Mouse (Mus musculus) midbrain, embryonic 14.5 days (tissue): ENCODE data around the gene Dab2ip. TPM values are rescaled to one million over a fixed set of nuclear protein-coding genes. Genes with fewer than 3 reads are reported as not detected.

ENCODE experiments used
- ATAC-seq: fragments of 200-750 bp; cut with Nextera tagmentation; 2 replicates; pipeline ENCODE4 v1.8.0; 2017; ENCODE audit warnings: moderate number of reproducible peaks, moderate library complexity; ENCODE audit not compliant: low FRiP score, low TSS enrichment
- DNase-seq: peaks from one replicate; pipeline ENCODE4 v3.0.0-alpha.2; 2015
- H3K27ac ChIP-seq: fragments of 300-500 bp; sonication (generic); replicated peaks from 2 replicates; pipeline ENCODE4 v1.5.1; 2014; ENCODE audit warnings: mild to moderate bottlenecking, low read depth, low read length, moderate library complexity
- H3K27me3 ChIP-seq: fragments of 300-500 bp; sonication (generic); 2 replicates; pipeline ENCODE4 v1.6.1; 2014; ENCODE audit warnings: low read length, control low read depth, mixed read lengths; ENCODE audit not compliant: control insufficient read depth, insufficient read depth
- H3K36me3 ChIP-seq: fragments of 300-500 bp; sonication (generic); 2 replicates; pipeline ENCODE4 v1.6.1; 2014; ENCODE audit warnings: low read length, control low read depth; ENCODE audit not compliant: control insufficient read depth, insufficient read depth
- H3K4me1 ChIP-seq: fragments of 300-500 bp; sonication (generic); 2 replicates; pipeline ENCODE4 v1.6.1; 2014; ENCODE audit warnings: mild to moderate bottlenecking, antibody characterized with exemption, low read length, control low read depth; ENCODE audit not compliant: control insufficient read depth, insufficient read depth
- H3K4me2 ChIP-seq: fragments of 300-500 bp; sonication (generic); 2 replicates; pipeline ENCODE4 v1.6.1; 2014; ENCODE audit warnings: mild to moderate bottlenecking, low read length, moderate library complexity
- H3K4me3 ChIP-seq: fragments of 300-500 bp; sonication (generic); replicated peaks from 2 replicates; pipeline ENCODE4 v1.5.1; 2014; ENCODE audit warnings: low read depth, low read length
- H3K9ac ChIP-seq: fragments of 300-500 bp; sonication (generic); replicated peaks from 2 replicates; pipeline ENCODE4 v1.6.1; 2014; ENCODE audit warnings: mild to moderate bottlenecking, low read length, moderate library complexity
- H3K9me3 ChIP-seq: fragments of 300-500 bp; sonication (generic); 2 replicates; pipeline ENCODE4 v1.6.1; 2016; ENCODE audit warnings: low read length, control low read depth, mixed read lengths; ENCODE audit not compliant: control insufficient read depth
- WGBS: fragments of 180-500 bp; shearing (Covaris S2); extraction: QIAGEN DNeasy Blood & Tissue Kit; methylation state at CpG from one replicate; pipeline ENCODE4 v1.1.7; 2014; 5-methylcytosine and 5-hydroxymethylcytosine counted together
- polyA plus RNA-seq: library from polyadenylated mRNA; unstranded; fragments of >200 nt; fragmentation: Nextera tagmentation; extraction: Ambion mirVana; gene quantifications from 2 replicates; pipeline ENCODE4 v1.2.1, GENCODE M21; 2014

The Dab2ip gene
- polyA plus RNA-seq, 1 experiment from 2014 or later: 46.4 TPM

GRCm38 (mm10) chr2:35584011-35584410 lies 25.9 kb downstream of the Dab2ip start:
- Histone ChIP-seq H3K27ac (no peak overlapping the region), H3K4me3 (no peak overlapping the region), H3K9me3 (no peaks in the 10 kb centered on the region), H3K4me1 (peaks cover 18% of the 10 kb centered on the region), H3K4me2 (no peak overlapping the region), H3K27me3 (peaks cover 45% of the 10 kb centered on the region), H3K9ac (no peak overlapping the region), H3K36me3 (no peaks in the 10 kb centered on the region)
- ATAC-seq (no peak), DNase-seq (no peak)
- 87% methylated on average over 3 of the region's 3 CpGs for WGBS

GRCm38 (mm10) chr2:35588368-35588767 lies 30.3 kb downstream of the Dab2ip start:
- Histone ChIP-seq H3K4me2 (no peak overlapping the region), H3K9ac (no peak overlapping the region), H3K27me3 (peaks cover 18% of the 10 kb centered on the region), H3K27ac (no peak overlapping the region), H3K4me1 (0 out of 2 replicates have a peak, but pooled peaks cover 2% of the 10 kb centered on the region), H3K4me3 (no peak overlapping the region), H3K36me3 (no peaks in the 10 kb centered on the region), H3K9me3 (no peaks in the 10 kb centered on the region)
- no peak for ATAC-seq
- 22% methylated on average over 9 of the region's 9 CpGs for WGBS
- DNase-seq: peak; percentile 44

- Histone ChIP-seq H3K36me3 (no peaks in the 10 kb centered on the region), H3K27ac (no peak overlapping the region), H3K4me3 (no peak overlapping the region), H3K27me3 (peaks cover 8% of the 10 kb centered on the region), H3K9me3 (no peaks in the 10 kb centered on the region), H3K4me1 (0 out of 2 replicates have a peak, but pooled peaks cover 2% of the 10 kb centered on the region), H3K9ac (no peak overlapping the region), H3K4me2 (no peak overlapping the region)
- no peak for DNase-seq
- 75% methylated on average over 10 of the region's 10 CpGs for WGBS
- ATAC-seq: no peak
Measured at GRCm38 (mm10) chr2:35589385-35589784, 31.3 kb downstream of the Dab2ip start.

- no peaks in the 10 kb centered on the region for H3K9me3 ChIP-seq
- WGBS: 83% methylated on average over 4 of the region's 4 CpGs
Measured at GRCm38 (mm10) chr2:35589800-35590199, 31.7 kb downstream of the Dab2ip start.

GRCm38 (mm10) chr2:35591961-35592724 lies 34.1 kb downstream of the Dab2ip start:
- 77% methylated on average over 14 of the region's 14 CpGs for WGBS
- no peaks in the 10 kb centered on the region for H3K36me3 ChIP-seq
- 0 out of 2 replicates have a peak, but pooled peaks cover 2% of the 10 kb centered on the region for H3K4me1 ChIP-seq
- no peak overlapping the region for H3K4me2 ChIP-seq
- DNase-seq: no peak
- H3K4me3 ChIP-seq: no peak overlapping the region
- H3K9me3 ChIP-seq: no peaks in the 10 kb centered on the region
- H3K9ac ChIP-seq: no peak overlapping the region
- ATAC-seq: no peak
- H3K27me3 ChIP-seq: 0 out of 2 replicates have a peak, but pooled peaks cover 6% of the 10 kb centered on the region
- no peak overlapping the region for H3K27ac ChIP-seq

More at GRCm38 (mm10) chr2:35589800-35590199, 31.7 kb downstream of the Dab2ip start:
- Histone ChIP-seq H3K9ac (no peak overlapping the region), H3K4me3 (no peak overlapping the region), H3K27ac (no peak overlapping the region), H3K4me2 (no peak overlapping the region), H3K27me3 (0 out of 2 replicates have a peak, but pooled peaks cover 6% of the 10 kb centered on the region), H3K36me3 (no peaks in the 10 kb centered on the region), H3K4me1 (0 out of 2 replicates have a peak, but pooled peaks cover 2% of the 10 kb centered on the region)
- DNase-seq: no peak
- ATAC-seq: no peak

GRCm38 (mm10) chr2:35592725-35593392 lies 34.8 kb downstream of the Dab2ip start:
- H3K9ac ChIP-seq: no peak overlapping the region
- no peak overlapping the region for H3K4me2 ChIP-seq
- H3K4me1 ChIP-seq: 0 out of 2 replicates have a peak, but pooled peaks cover 2% of the 10 kb centered on the region
- H3K9me3 ChIP-seq: no peaks in the 10 kb centered on the region
- H3K27me3 ChIP-seq: 0 out of 2 replicates have a peak, but pooled peaks cover 6% of the 10 kb centered on the region
- no peaks in the 10 kb centered on the region for H3K36me3 ChIP-seq
- no peak for DNase-seq
- no peak overlapping the region for H3K27ac ChIP-seq
- ATAC-seq: no peak
- H3K4me3 ChIP-seq: no peak overlapping the region
- WGBS: 66% methylated on average over 9 of the region's 9 CpGs

- H3K27ac ChIP-seq: no peak overlapping the region
Measured at GRCm38 (mm10) chr2:35593889-35594288, 35.8 kb downstream of the Dab2ip start.

GRCm38 (mm10) chr2:35595102-35595501 lies 37.0 kb downstream of the Dab2ip start:
- Histone ChIP-seq H3K27ac (no peak overlapping the region), H3K4me2 (no peak overlapping the region), H3K36me3 (no peaks in the 10 kb centered on the region), H3K9ac (no peak overlapping the region), H3K4me1 (no peaks in the 10 kb centered on the region), H3K9me3 (no peaks in the 10 kb centered on the region), H3K27me3 (no peaks in the 10 kb centered on the region), H3K4me3 (no peak overlapping the region)
- WGBS: 61% methylated on average over 1 of the region's 1 CpGs
- DNase-seq (no peak), ATAC-seq (no peak)

More at GRCm38 (mm10) chr2:35593889-35594288, 35.8 kb downstream of the Dab2ip start:
- no peak overlapping the region for H3K9ac ChIP-seq
- no peaks in the 10 kb centered on the region for H3K36me3 ChIP-seq
- 0 out of 2 replicates have a peak, but pooled peaks cover 6% of the 10 kb centered on the region for H3K27me3 ChIP-seq
- ATAC-seq: no peak
- no peak overlapping the region for H3K4me3 ChIP-seq
- H3K9me3 ChIP-seq: no peaks in the 10 kb centered on the region
- H3K4me2 ChIP-seq: no peak overlapping the region
- 74% methylated on average over 7 of the region's 7 CpGs for WGBS
- no peak for DNase-seq
- H3K4me1 ChIP-seq: no peaks in the 10 kb centered on the region
